In genomic region chr14:19969011-19969521, GRCm38 (mm10) we compare ENCODE assay signal across 14 mouse cellular contexts. TPM values are rescaled to one million over a fixed set of nuclear protein-coding genes. Genes with fewer than 3 reads are reported as not detected.
DNase-seq lines count a peak whose midpoint lies in the region; ATAC-seq lines count a peak whose summit lies in the region.
"Had no signal": no experiment of that assay in that cellular context is flagged by ENCODE, and none has a peak within 500 bp of the region (broad histone marks: within the 10 kb centered on the region; RNA-seq: fewer than 3 reads in every experiment).

No protein-coding gene starts in this region.

- ATAC-seq in liver, embryonic 12.5 days: no peak
- ATAC-seq in liver, embryonic 11.5 days (replicated peaks; ENCODE audit: low FRiP score): no peak
- peak; percentile 9 for ATAC-seq in activated CD4-positive, CD25-positive, alpha-beta regulatory T cell, adult 4 months
- no peak for ATAC-seq in cerebellum, adult (ENCODE audit: insufficient number of reproducible peaks, low FRiP score, low TSS enrichment)

- 0 out of 2 replicates have a peak overlapping the region, but pooled peaks have one; percentile 10 for H3K27ac ChIP-seq in liver, embryonic 12.5 days
- no peak overlapping the region for H3K27ac ChIP-seq in liver, embryonic 11.5 days (ENCODE audit: low read depth, low read length)
- peak overlapping the region; percentile 86 for H3K27ac ChIP-seq in macrophage
- H3K27ac ChIP-seq: hindbrain, embryonic 12.5 days had no signal

- peaks cover 100% of the 10 kb centered on the region for H3K79me2 ChIP-seq in macrophage (ENCODE audit: inconsistent target)

- no peak overlapping the region for H3K4me2 ChIP-seq in liver, embryonic 12.5 days
- H3K4me2 ChIP-seq in liver, embryonic 11.5 days: no peak overlapping the region
- H3K4me2 ChIP-seq: heart, embryonic 11.5 days; hindbrain, embryonic 12.5 days had no signal

- H3K36me3 ChIP-seq in liver, embryonic 12.5 days: no peaks in the 10 kb centered on the region
- no peaks in the 10 kb centered on the region for H3K36me3 ChIP-seq in liver, embryonic 11.5 days (ENCODE audit: control insufficient read depth, insufficient read depth, low read length)
- H3K36me3 ChIP-seq in macrophage (ENCODE audit: inconsistent target): 0 out of 2 replicates have a peak, but pooled peaks cover 1% of the 10 kb centered on the region
- H3K36me3 ChIP-seq: hindbrain, embryonic 12.5 days had no signal

- H3K9me3 ChIP-seq in liver, embryonic 12.5 days (replicated peaks): no peaks in the 10 kb centered on the region
- H3K9me3 ChIP-seq in liver, embryonic 11.5 days (ENCODE audit: control insufficient read depth, low read length): no peaks in the 10 kb centered on the region
- H3K9me3 ChIP-seq: hindbrain, embryonic 12.5 days had no signal

- peaks cover 34% of the 10 kb centered on the region for H3K4me1 ChIP-seq in liver, embryonic 12.5 days
- H3K4me1 ChIP-seq in liver, embryonic 11.5 days (replicated peaks; ENCODE audit: control insufficient read depth, insufficient read depth, low read length): peaks cover 12% of the 10 kb centered on the region

- H3K4me3 ChIP-seq in liver, embryonic 12.5 days: no peak overlapping the region
- H3K4me3 ChIP-seq in liver, embryonic 11.5 days (ENCODE audit: low read depth, low read length): no peak overlapping the region
- peak overlapping the region; percentile 8; the same call in 1 of the 2 replicates for H3K4me3 ChIP-seq in macrophage (ENCODE audit: inconsistent target)
- H3K4me3 ChIP-seq: hindbrain, embryonic 12.5 days had no signal

- no peak overlapping the region for H3K9ac ChIP-seq in liver, embryonic 12.5 days
- H3K9ac ChIP-seq in liver, embryonic 11.5 days (ENCODE audit: low read depth, low read length): no peak overlapping the region
- H3K9ac ChIP-seq: hindbrain, embryonic 12.5 days had no signal

- no peak for DNase-seq in liver, embryonic 11.5 days (ENCODE audit: low spot score)
- peak; percentile 63 for DNase-seq in CD4-positive, CD25-positive, alpha-beta regulatory T cell, adult 2 months (ENCODE audit: low read depth, low spot score)
- no peak for DNase-seq in urinary bladder, postnatal 25 days (ENCODE audit: low spot score)
- no peak for DNase-seq in heart, adult 9 months (ENCODE audit: low spot score in 2 of 2)
- DNase-seq: adrenal gland, adult 2 months; cerebellum, adult 18-20 months; kidney, postnatal 4 days; retina, postnatal 1 day had no signal

- 25% methylated on average over 5 of the region's 5 CpGs for WGBS in liver, embryonic 12.5 days (ENCODE audit: insufficient replicate concordance)
- 44% methylated on average over 5 of the region's 5 CpGs for WGBS in liver, embryonic 11.5 days
- 12% methylated on average over 5 of the region's 5 CpGs for WGBS in macrophage (ENCODE audit: missing documents)

- no peaks in the 10 kb centered on the region for H3K27me3 ChIP-seq in liver, embryonic 12.5 days (replicated peaks)
- H3K27me3 ChIP-seq in liver, embryonic 11.5 days (replicated peaks; ENCODE audit: control insufficient read depth, insufficient read depth, low read length): no peaks in the 10 kb centered on the region
- H3K27me3 ChIP-seq: hindbrain, embryonic 12.5 days had no signal

RNA-seq across cellular contexts. Expression of gene Gng2, which starts 8.4 kb away (rescaled TPM):
- polyA plus RNA-seq in liver, embryonic 12.5 days (2016; fragmentation: Nextera tagmentation; extraction: Ambion mirVana): 10.7 and 11.8 TPM in 2 replicates
- polyA plus RNA-seq in liver, embryonic 11.5 days (2014; fragmentation: Nextera tagmentation; extraction: Ambion mirVana): 23.7 and 32.7 TPM in 2 replicates
- polyA plus RNA-seq in activated CD4-positive, CD25-positive, alpha-beta regulatory T cell, adult 4 months (2017; shearing (Covaris generic)): 10 to 100 TPM; 66.2 to 77.1 TPM
- 10 to 100 TPM in 19 of 26 experiments, 1 to 10 TPM in 7; 4.2 to 66.1 (median 29.6) TPM for total RNA-seq in macrophage (2018; cell fraction: chromatin; rRNA removed)
- total RNA-seq in macrophage (2018; cell fraction: cytosol; rRNA removed): 100 to 1,000 TPM; 131 to 281 (median 162) TPM
- total RNA-seq in macrophage (2018; cell fraction: nucleus; rRNA removed): 100 to 1,000 TPM in 2 of 26 experiments, 10 to 100 TPM in 24; 21.1 to 122 (median 61.1) TPM
- polyA plus RNA-seq in macrophage (2018): 134 to 216 TPM (median 195 TPM) in 3 replicates
